Mouse (Mus musculus) frontal cortex, postnatal 10 days (tissue): ENCODE measurements around the gene Rpl7a.

Experiments used
- DNase-seq, 2 experiments: peaks; one replicate each; pipeline ENCODE4 v3.0.0; 2022; ENCODE audit warnings: low spot score in 2 of 2, mixed read lengths in 1 of 2

Rpl7a gene

DNA sequence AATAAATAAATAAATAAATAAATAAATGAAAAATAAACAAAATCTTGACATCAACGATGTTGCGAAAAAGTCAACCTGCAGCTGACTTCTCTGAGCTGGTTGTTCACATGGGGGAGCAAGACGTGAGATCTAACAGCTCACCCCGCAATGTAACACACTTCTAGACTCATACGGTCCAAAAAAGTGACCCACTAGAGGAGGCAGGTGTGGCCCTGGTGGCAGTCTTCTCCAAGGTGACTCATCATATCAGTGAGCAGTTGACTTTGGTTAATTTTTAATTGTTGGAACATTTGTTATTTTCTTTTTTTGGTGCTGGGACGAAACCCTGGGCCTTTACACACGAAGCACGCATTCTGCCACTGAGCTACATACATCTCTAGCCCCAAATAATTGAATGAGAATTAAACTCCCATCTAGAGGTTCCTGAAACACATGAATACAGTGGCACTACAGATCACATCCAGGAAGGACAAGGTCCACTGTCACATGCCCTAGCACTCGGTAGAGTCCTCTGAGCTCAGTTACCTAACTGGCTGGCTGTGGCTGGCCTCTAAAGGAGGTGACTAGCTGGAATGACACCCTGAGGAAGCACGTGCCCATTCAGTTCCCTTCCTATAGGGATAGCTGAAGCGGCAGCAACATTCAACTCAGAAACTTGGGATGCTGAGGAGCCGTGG is 46.4 kb downstream of the Rpl7a start:
- DNase-seq, result no peak

- no peak for DNase-seq
These were observed 46.9 kb downstream of the Rpl7a start for GRCm38 (mm10) chr2:26957488-26957859.

DNA sequence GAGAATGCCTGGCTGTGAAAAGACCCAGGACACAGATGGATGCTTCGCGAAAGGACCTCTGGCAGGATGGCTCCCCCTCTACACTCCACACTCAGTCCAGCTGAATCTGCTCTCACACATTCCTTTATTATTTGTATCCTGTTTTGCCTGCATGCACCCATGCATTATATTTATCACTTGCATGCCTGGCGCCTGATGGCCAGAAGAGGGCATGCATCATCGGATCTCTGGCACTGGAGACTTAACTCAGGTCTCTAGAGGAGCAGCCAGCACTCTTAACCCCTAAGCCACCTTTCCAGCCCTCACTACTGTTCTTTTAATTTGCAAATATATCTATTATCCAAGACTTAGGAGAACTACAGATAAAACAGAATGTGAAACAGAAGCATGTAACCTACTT is 50.2 kb downstream of the Rpl7a start:
- no peak for DNase-seq
